Mouse (Mus musculus): ENCODE measurements around the gene Myh7b. TPM values are rescaled to one million over a fixed set of nuclear protein-coding genes. Genes with fewer than 3 reads are reported as not detected.

Myh7b gene
- total and polyA plus RNA-seq, 3 experiments = 2.2 to 5.9 TPM; not detected in 1

DNA sequence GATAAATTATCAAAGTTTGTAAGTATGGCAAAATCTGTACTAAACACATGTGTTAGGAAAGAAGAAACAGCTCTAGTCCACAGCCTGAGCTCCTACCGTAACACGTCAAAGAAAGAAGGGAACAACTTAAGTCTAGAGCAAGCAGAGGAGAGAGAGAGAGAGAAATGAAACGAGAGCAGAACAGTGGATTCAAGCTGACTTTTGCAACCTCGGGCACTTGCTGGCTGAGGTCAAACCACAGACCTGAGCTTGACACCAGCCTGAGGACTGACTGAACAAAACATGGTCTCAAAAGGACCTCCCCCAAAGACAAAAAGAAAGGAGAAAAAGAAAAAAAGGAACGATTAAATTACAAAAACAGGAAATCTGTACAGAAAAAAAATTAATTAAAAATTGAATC, 69.6 kb downstream of the Myh7b start:
- Histone ChIP-seq H3K36me3 (ENCODE audit: control insufficient read depth in 1 of 2, insufficient read depth in 2 of 2, low read length in 2 of 2) (peaks cover 0 to 7% of the 10 kb centered on the region in 2 experiments; a peak in 2 of 4 replicates), H3K9me3 (replicated peaks; ENCODE audit: insufficient read depth, low read length) (no peaks in the 10 kb centered on the region), H3K27ac (ENCODE audit: control insufficient read depth, low read depth, low read length) (no peak overlapping the region), H3K27me3 (ENCODE audit: control insufficient read depth in 1 of 2, insufficient read depth in 2 of 2, low read length in 2 of 2) (no peaks in the 10 kb centered on the region), H3K4me1 (ENCODE audit: control insufficient read depth in 1 of 2, insufficient read depth in 2 of 2, low read length in 2 of 2) (peaks cover 0 to 3% of the 10 kb centered on the region in 2 experiments; a peak in 1 of 4 replicates), H3K79me2 (ENCODE audit: control insufficient read depth, insufficient read depth, low read length, poor library complexity) (peaks cover 30% of the 10 kb centered on the region), H3K9ac (ENCODE audit: control insufficient read depth, low read depth, low read length, poor library complexity, severe bottlenecking) (no peak overlapping the region), H3K4me3 (ENCODE audit: control insufficient read depth in 1 of 2, insufficient read depth in 1 of 2, low read depth in 2 of 2, low read length in 2 of 2) (no peak overlapping the region)
- DNase-seq (ENCODE audit: low read depth, low spot score) = no peak
- no peak for TF ChIP-seq E2F4 (IDR thresholded peaks at IDR 0.05; ENCODE audit: borderline replicate concordance, low read depth, low read length)
- TF ChIP-seq GATA1 (IDR thresholded peaks at IDR 0.05; ENCODE audit: low read depth, low read length) = no peak
- no peak for TF ChIP-seq MXI1 (IDR thresholded peaks at IDR 0.05; ENCODE audit: low read depth, low read length)
- no peak for TF ChIP-seq MYB (IDR thresholded peaks at IDR 0.05; ENCODE audit: low read depth, low read length)
- no peak for TF ChIP-seq BHLHE40 (IDR thresholded peaks at IDR 0.05; ENCODE audit: borderline replicate concordance, low read depth, low read length)
- no peak for TF ChIP-seq USF1 (IDR thresholded peaks at IDR 0.05; ENCODE audit: low read depth, low read length)
- TF ChIP-seq KAT2A (conservative IDR thresholded peaks at IDR 0.05; ENCODE audit: low read depth, low read length) = no peak
- TF ChIP-seq TAL1 (IDR thresholded peaks at IDR 0.05; ENCODE audit: low read length) = no peak
- TF ChIP-seq MYC (IDR thresholded peaks at IDR 0.05; ENCODE audit: low read depth, low read length) = no peak
- TF ChIP-seq NELFE (IDR thresholded peaks at IDR 0.05; ENCODE audit: low read depth, low read length) = no peak
- TF ChIP-seq POLR2AphosphoS5 (IDR thresholded peaks at IDR 0.05; ENCODE audit: borderline replicate concordance, low read depth, low read length) = no peak
- no peak for TF ChIP-seq TCF12 (IDR thresholded peaks at IDR 0.05; ENCODE audit: low read depth, low read length)
- TF ChIP-seq NRF1 (IDR thresholded peaks at IDR 0.05; ENCODE audit: insufficient read depth, low read depth, low read length, poor library complexity, severe bottlenecking) = no peak
- no peak for TF ChIP-seq POLR2AphosphoS2 (IDR thresholded peaks at IDR 0.05; ENCODE audit: low read length)
- no peak for TF ChIP-seq EP300 (IDR thresholded peaks at IDR 0.05; ENCODE audit: low read depth in 1 of 2, low read length in 2 of 2)
- TF ChIP-seq CHD2 (IDR thresholded peaks at IDR 0.05; ENCODE audit: low read length) = no peak
- no peak for TF ChIP-seq TBP (IDR thresholded peaks at IDR 0.05; ENCODE audit: low read depth, low read length)
- TF ChIP-seq MAX (IDR thresholded peaks at IDR 0.05; ENCODE audit: low read length) = no peak
- TF ChIP-seq USF2 (IDR thresholded peaks at IDR 0.05; ENCODE audit: borderline replicate concordance in 1 of 2, insufficient read depth in 1 of 2, low read depth in 1 of 2, low read length in 2 of 2) = no peak
- TF ChIP-seq HCFC1 (IDR thresholded peaks at IDR 0.05; ENCODE audit: low read depth, low read length) = no peak

DNA sequence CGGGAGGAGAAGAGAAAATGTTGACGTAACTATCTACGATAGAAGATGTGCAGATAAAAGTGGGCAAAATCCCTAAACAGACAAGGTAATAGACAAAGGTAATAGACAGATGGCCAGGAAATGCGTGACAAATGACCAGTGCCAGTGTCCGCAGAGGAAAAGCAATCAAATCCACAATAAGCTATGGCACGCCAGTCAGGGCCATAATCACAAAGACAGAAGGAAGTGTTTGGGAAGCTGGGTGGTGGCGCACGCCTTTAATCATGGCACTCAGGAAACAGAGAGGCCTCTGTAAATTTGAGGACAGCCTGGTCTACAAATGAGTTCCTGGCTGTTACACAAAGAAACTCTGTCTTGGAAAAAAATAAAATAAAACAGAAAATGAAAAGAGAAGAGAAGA, 70.2 kb downstream of the Myh7b start:
- H3K27ac ChIP-seq (ENCODE audit: control insufficient read depth, low read depth, low read length) = no peak overlapping the region
- TF ChIP-seq POLR2AphosphoS2 (IDR thresholded peaks at IDR 0.05; ENCODE audit: low read length) (no peak), HCFC1 (IDR thresholded peaks at IDR 0.05; ENCODE audit: low read depth, low read length) (no peak), E2F4 (IDR thresholded peaks at IDR 0.05; ENCODE audit: borderline replicate concordance, low read depth, low read length) (no peak), CTCF (IDR thresholded peaks at IDR 0.05 in 2 of 3, conservative IDR thresholded peaks at IDR 0.05 in 1 of 3; ENCODE audit: control insufficient read depth in 1 of 3, insufficient read depth in 1 of 3, low read depth in 2 of 3, low read length in 3 of 3, poor library complexity in 1 of 3, severe bottlenecking in 1 of 3) (no peak), NELFE (IDR thresholded peaks at IDR 0.05; ENCODE audit: low read depth, low read length) (no peak)
- H3K4me3 ChIP-seq (ENCODE audit: control insufficient read depth in 1 of 2, insufficient read depth in 1 of 2, low read depth in 2 of 2, low read length in 2 of 2) = no peak overlapping the region
- peaks cover 30% of the 10 kb centered on the region for H3K79me2 ChIP-seq (ENCODE audit: control insufficient read depth, insufficient read depth, low read length, poor library complexity)
- no peaks in the 10 kb centered on the region for H3K27me3 ChIP-seq (ENCODE audit: control insufficient read depth in 1 of 2, insufficient read depth in 2 of 2, low read length in 2 of 2)
- no peaks in the 10 kb centered on the region for H3K9me3 ChIP-seq (replicated peaks; ENCODE audit: insufficient read depth, low read length)
- no peak overlapping the region for H3K9ac ChIP-seq (ENCODE audit: control insufficient read depth, low read depth, low read length, poor library complexity, severe bottlenecking)
- peaks cover 0 to 3% of the 10 kb centered on the region in 2 experiments; a peak in 1 of 4 replicates for H3K4me1 ChIP-seq (ENCODE audit: control insufficient read depth in 1 of 2, insufficient read depth in 2 of 2, low read length in 2 of 2)
- peaks cover 0 to 7% of the 10 kb centered on the region in 2 experiments; a peak in 3 of 4 replicates for H3K36me3 ChIP-seq (ENCODE audit: control insufficient read depth in 1 of 2, insufficient read depth in 2 of 2, low read length in 2 of 2)
- no peak for DNase-seq (ENCODE audit: low read depth, low spot score)
